Mouse (Mus musculus) ES-E14 (cell line): ENCODE data around the gene Apoc4. TPM values are rescaled to one million over a fixed set of nuclear protein-coding genes. Genes with fewer than 3 reads are reported as not detected.

Source experiments
- DNase-seq: peaks from one replicate; pipeline ENCODE4 v3.0.0-alpha.2; 2013; ENCODE audit warnings: low read depth, low spot score
- H3K27ac ChIP-seq: 2 replicates; pipeline ENCODE4 v1.5.1; 2012; ENCODE audit warnings: low read depth, mild to moderate bottlenecking, low read length, moderate library complexity, mixed read lengths; ENCODE audit not compliant: poor library complexity, insufficient read depth, severe bottlenecking
- H3K36me3 ChIP-seq: 2 replicates; pipeline ENCODE4 v1.6.1; 2012; ENCODE audit warnings: mild to moderate bottlenecking, low read length, moderate library complexity, mixed read lengths; ENCODE audit not compliant: control insufficient read depth, poor library complexity, insufficient read depth, severe bottlenecking
- H3K4me1 ChIP-seq, 2 experiments: fragments of 150-350 bp in 1 of 2; sonication (generic) in 1 of 2; 2 replicates each; pipeline ENCODE4 v1.6.1; 2012; ENCODE audit warnings: low read length in 2 of 2, mild to moderate bottlenecking in 1 of 2, mixed read lengths in 1 of 2; ENCODE audit not compliant: control insufficient read depth in 2 of 2, insufficient read depth in 2 of 2, poor library complexity in 1 of 2
- H3K4me3 ChIP-seq, 2 experiments: fragments of 150-350 bp in 1 of 2; sonication (generic) in 1 of 2; 2 replicates each; pipeline ENCODE4 v1.5.1; 2012; ENCODE audit warnings: low read length in 2 of 2, low read depth in 1 of 2, mild to moderate bottlenecking in 1 of 2, mixed read lengths in 1 of 2; ENCODE audit not compliant: insufficient read depth in 1 of 2, poor library complexity in 1 of 2, severe bottlenecking in 1 of 2
- H3K9ac ChIP-seq: 2 replicates; pipeline ENCODE4 v1.6.1; 2012; ENCODE audit warnings: low read depth, mild to moderate bottlenecking, low read length, mixed read lengths; ENCODE audit not compliant: poor library complexity, insufficient read depth, severe bottlenecking
- H3K9me3 ChIP-seq: fragments of 150-350 bp; sonication (generic); 2 replicates; pipeline ENCODE4 v1.6.1; 2012; ENCODE audit warnings: low read depth, mild to moderate bottlenecking, low read length; ENCODE audit not compliant: control insufficient read depth, insufficient read depth
- CHD2 ChIP-seq: IDR thresholded peaks from 2 replicates; pipeline ENCODE4 v1.6.1; 2014; ENCODE audit warnings: mild to moderate bottlenecking, low read depth, low read length, inconsistent platforms
- HCFC1 ChIP-seq: IDR thresholded peaks from 2 replicates; pipeline ENCODE4 v1.6.1; 2012; ENCODE audit warnings: low read length, inconsistent platforms, borderline replicate concordance; ENCODE audit not compliant: insufficient read depth
- MAFK ChIP-seq: IDR thresholded peaks from 2 replicates; pipeline ENCODE4 v1.6.1; 2014; ENCODE audit warnings: mild to moderate bottlenecking, low read depth, low read length, inconsistent platforms; ENCODE audit not compliant: insufficient read depth
- ZC3H11A ChIP-seq: IDR thresholded peaks from 2 replicates; pipeline ENCODE4 v1.6.1; 2012; ENCODE audit warnings: low read depth, mild to moderate bottlenecking, inconsistent platforms, low read length, borderline replicate concordance
- ZNF384 ChIP-seq: IDR thresholded peaks from 2 replicates; pipeline ENCODE4 v1.6.1; 2012; ENCODE audit warnings: low read depth, low read length, inconsistent platforms
- in situ Hi-C, 2 experiments: fragments of 600-800 bp; cut with MboI; formaldehyde crosslinking; loops; one replicate each; pipeline ENCODE4 v1.15.1; 2025; ENCODE audit warnings: low sequenced_read_pairs in 2 of 2, inconsistent platforms in 1 of 2; ENCODE audit not compliant: unreplicated experiment in 2 of 2
- total RNA-seq: library from RNA; depleted of rRNA; stranded (reverse); fragments of 300-350 nt; gene quantifications from 2 replicates; pipeline ENCODE4 v1.2.3, GENCODE M21; 2012

Apoc4 gene
- total RNA-seq, 1 experiment = 0.27 TPM

DNA sequence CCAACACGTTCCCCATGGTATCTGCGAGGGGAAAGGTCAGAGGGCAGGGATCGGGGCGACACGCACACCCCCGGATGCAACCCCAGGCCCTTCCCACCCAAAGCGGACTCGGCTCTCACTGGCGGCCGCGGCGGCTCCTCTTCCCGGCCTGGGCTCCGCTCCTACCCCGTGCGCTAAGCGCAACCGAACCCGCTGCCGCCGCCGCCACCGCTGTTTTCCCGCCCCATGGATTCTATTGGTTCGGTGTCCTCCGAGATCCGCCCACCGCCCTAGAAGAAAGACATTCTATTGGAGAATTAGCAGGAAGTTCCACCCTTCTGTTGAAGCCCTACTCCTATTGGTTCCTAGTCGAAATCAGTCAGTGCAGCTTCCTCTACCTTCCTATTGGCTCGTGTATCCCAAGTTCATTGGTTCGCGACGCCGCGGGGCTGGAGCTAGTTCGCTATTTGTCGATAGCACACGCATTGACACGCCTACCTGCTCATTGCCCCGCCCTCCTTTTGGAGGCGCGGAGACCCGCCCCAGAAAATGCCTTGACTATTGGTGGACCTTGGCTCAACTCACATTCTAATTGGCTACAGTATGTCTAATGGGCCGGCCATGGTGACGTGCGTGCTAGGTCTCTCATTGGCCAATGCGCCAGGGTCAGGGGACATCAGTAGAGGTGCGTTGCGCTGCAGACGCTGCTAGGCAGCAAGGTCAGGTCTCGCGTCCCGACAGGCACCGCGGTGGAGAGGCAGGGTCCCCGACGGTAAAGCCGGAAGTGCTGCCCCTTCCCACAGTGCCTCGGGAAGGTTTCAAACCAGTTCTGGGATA is 34.2 kb upstream of the Apoc4 start, which contains the start of gene Tomm40:
Gene Tomm40 (minus strand): TSS at position 200 of the 816 bp plus-strand sequence.
- no peak for TF ChIP-seq ZC3H11A
- TF ChIP-seq CHD2 = peak; percentile 88
- TF ChIP-seq HCFC1 = peak; percentile 63; the same call in 1 of the 2 replicates
- no peak for TF ChIP-seq ZNF384
- no peak for TF ChIP-seq MAFK
- Histone ChIP-seq H3K27ac (peak within 1 kb of the TSS; percentile 83), H3K4me3 (peak within 1 kb of the TSS; percentile 88 to 100), H3K4me1 (peaks cover 0 to 15% of the 10 kb centered on the region in 2 experiments; a peak in 1 of 4 replicates), H3K9ac (peak within 1 kb of the TSS; percentile 95), H3K36me3 (peaks cover 46% of the 10 kb centered on the region), H3K9me3 (no peaks in the 10 kb centered on the region)
- peak; percentile 100 for DNase-seq
- in situ Hi-C loops = no loop called here

DNA sequence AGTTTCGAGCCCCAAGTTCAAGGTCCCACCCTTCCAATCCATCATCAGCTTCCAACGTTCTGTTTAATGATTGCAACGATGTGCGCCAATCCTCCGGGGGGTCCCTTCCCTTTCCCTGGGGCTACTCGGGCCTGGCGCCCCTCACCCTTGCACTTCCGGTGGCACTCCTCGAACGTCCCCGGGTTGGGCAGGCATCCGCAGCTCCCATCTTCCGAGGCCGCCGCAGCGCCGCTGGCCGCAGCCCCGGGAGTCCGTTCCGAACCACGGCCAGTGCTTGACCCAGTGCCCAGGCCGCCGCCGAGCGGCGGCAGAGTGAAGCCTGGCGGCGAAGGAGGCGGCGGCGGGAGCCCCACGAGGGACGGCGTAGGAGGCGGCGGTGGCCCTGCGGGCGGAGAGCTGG is 33.6 kb upstream of the Apoc4 start:
- in situ Hi-C loops = no loop called here
- Histone ChIP-seq H3K9me3 (no peaks in the 10 kb centered on the region), H3K4me3 (peak overlapping the region; percentile 88 to 100), H3K4me1 (peaks cover 0 to 15% of the 10 kb centered on the region in 2 experiments; a peak in 1 of 4 replicates), H3K27ac (peak overlapping the region; percentile 82), H3K36me3 (peaks cover 50% of the 10 kb centered on the region), H3K9ac (peak overlapping the region; percentile 95)
- no peak for TF ChIP-seq ZC3H11A
- no peak for TF ChIP-seq CHD2
- no peak for TF ChIP-seq ZNF384
- no peak for DNase-seq

DNA sequence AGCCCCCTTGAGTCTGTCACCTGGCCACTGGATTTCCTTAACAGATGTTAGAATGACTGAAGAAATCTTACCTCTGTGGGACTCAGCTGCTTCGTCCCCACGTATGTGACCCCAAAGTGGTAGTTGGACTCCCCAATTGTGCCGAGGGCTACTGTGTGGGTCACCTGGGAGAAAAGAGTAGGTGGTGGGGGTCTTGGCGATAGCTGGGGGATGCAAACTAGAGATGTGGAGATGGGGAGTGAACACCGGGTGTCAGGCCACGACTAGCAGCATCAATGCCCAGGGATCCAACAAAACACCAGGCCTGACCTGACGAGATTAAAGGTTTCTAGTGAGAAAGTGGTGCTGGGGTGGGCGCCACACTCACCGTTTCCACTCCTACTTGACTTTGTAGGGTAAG is 32.3 kb upstream of the Apoc4 start:
- in situ Hi-C loops = no loop called here
- Histone ChIP-seq H3K4me1 (peaks cover 0 to 14% of the 10 kb centered on the region in 2 experiments; a peak in 1 of 4 replicates), H3K27ac (no peak overlapping the region), H3K9me3 (no peaks in the 10 kb centered on the region), H3K36me3 (peaks cover 53% of the 10 kb centered on the region), H3K4me3 (peak overlapping the region; percentile 88 to 100; a peak in 3 of 4 replicates), H3K9ac (no peak overlapping the region)
- TF ChIP-seq ZNF384 (no peak), MAFK (no peak), ZC3H11A (no peak), HCFC1 (no peak), CHD2 (no peak)
- DNase-seq = no peak

DNA sequence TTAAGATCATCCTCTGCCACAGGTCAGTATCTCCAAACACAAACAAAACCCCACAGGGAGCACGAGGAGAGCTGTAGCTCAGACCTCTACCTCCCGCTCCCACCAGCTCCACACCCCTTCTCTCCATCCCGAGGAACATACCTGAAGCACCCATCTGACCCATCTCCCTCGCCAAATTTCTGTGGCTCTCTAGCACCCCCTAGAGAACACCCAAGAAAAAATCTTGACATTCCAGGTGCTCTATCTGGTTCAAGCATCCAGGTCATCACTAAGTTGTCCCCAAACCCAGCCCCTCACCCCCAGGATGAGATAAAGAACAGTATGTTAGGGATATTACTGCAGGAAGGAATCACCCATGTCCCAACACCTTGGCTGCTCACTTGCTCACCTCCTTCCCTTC is 31.9 kb upstream of the Apoc4 start:
- TF ChIP-seq ZNF384 (no peak), MAFK (no peak), ZC3H11A (no peak), HCFC1 (no peak), CHD2 (no peak)
- no peak for DNase-seq
- Histone ChIP-seq H3K9ac (peak overlapping the region; percentile 27; the same call in 1 of the 2 replicates), H3K4me1 (peaks cover 0 to 14% of the 10 kb centered on the region in 2 experiments; a peak in 1 of 4 replicates), H3K36me3 (peaks cover 55% of the 10 kb centered on the region), H3K4me3 (no peak overlapping the region), H3K27ac (no peak overlapping the region), H3K9me3 (no peaks in the 10 kb centered on the region)
- in situ Hi-C loops = no loop called here
